Mouse (Mus musculus): Measurements from ENCODE around the gene Fam57a.

Fam57a gene

DNA sequence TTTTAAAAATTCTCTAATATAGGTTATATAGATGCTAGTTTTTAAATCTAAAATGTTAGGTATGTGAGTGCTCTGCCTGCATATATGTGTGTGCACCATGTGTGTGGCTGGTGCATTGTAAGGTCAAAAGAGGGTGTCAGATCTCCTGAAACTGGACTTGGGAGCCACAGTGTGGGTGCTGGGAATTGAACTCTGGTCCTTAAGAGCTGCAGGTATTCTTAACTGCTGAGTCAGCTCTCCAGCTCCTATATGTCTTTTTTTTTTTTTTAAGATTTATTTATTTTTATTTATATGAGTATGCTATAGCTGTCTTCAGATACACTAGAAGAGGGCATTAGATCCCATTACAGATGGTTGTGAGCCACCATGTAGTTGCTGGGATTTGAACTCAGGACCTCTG lies 67.0 kb downstream of the Fam57a start:
- no peak for DNase-seq (ENCODE audit: low read depth)

GRCm38 (mm10) chr11:76247239-76247638 lies 67.8 kb downstream of the Fam57a start:
- DNase-seq (ENCODE audit: low read depth) = no peak

- no peak for DNase-seq (ENCODE audit: low read depth)
These were observed 72.6 kb downstream of the Fam57a start for GRCm38 (mm10) chr11:76252036-76252435.

DNA sequence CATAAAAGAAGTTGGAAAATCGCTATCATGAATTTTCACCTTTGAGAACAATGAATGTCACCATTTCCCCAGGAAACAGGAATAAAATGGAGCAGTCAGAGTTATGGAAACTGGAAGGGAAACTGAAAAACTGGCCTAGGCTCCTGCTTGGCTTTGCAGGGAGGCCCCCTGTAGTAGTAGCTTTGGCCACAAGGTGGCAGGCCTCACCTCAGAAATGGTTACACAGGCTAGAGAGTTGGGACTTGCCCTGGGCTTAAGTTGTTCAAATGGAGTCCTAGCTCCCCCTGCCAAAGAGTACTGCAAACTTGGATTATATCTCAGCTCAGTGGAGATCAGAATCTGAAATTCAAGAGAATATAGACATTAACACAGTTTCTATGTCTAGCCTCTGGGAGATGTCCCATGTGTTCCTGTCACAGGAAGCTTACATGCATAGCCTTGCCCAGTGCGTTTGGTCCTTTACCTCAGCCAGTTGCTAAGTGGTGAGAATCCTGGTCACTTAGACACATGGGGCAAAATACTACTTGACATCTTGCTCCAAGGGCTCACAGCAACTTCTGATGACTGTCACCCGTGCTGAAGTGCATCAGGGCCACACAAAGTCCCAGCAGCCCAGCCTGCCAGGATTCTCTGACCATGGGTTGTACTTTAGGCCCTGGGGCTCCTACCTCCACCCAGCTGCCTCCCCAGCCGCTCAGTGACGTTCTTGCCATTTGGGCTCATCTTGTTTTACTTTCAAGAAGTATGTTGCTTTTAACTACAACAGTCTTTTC lies 73.9 kb downstream of the Fam57a start:
- DNase-seq (ENCODE audit: low read depth) = no peak

DNA sequence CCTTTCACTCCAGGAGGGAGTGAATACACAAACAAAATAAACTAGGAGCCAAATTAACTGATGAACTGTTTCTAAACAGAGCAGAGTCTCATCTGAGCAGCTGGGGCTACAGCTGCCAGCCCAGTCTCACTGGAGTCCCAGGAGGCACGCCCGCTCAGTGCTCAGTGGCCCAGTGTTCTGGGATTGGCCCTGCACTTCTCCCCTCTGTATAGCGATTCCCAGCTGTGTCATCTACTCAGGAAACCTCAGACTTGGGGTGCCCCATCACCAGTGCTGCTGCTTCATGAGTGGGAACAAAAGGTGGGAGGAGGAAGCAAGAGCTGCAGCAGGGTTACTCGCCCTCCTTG lies 74.4 kb downstream of the Fam57a start:
- no peak for DNase-seq (ENCODE audit: low read depth)

GRCm38 (mm10) chr11:76255431-76256001 lies 76.0 kb downstream of the Fam57a start:
- no peak for DNase-seq (ENCODE audit: low read depth)

- DNase-seq (ENCODE audit: low read depth) = no peak
These were observed 76.7 kb downstream of the Fam57a start for GRCm38 (mm10) chr11:76256129-76256528.

DNA sequence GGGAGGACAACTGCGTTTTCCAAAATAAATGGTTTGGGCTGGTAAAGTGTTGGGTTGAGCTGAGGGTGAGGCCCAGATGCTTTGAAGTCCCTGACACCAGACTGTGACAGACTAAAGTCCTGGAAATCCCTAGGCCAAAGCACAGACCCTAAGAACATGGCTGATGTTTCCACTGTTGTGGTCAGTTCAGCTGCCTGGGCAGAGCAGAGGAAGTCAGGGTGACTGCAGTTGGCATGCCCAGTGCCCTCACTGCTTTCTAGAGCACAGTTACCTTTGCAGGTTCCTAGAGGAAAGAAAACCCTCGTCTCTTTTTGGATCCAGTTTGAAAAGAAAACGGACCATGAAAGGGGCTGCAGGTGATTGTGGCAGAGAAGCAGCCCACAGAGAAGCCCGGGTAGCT lies 77.9 kb downstream of the Fam57a start:
- DNase-seq (ENCODE audit: low read depth) = no peak

GRCm38 (mm10) chr11:76258511-76258910 lies 79.0 kb downstream of the Fam57a start:
- no peak for DNase-seq (ENCODE audit: low read depth)

DNA sequence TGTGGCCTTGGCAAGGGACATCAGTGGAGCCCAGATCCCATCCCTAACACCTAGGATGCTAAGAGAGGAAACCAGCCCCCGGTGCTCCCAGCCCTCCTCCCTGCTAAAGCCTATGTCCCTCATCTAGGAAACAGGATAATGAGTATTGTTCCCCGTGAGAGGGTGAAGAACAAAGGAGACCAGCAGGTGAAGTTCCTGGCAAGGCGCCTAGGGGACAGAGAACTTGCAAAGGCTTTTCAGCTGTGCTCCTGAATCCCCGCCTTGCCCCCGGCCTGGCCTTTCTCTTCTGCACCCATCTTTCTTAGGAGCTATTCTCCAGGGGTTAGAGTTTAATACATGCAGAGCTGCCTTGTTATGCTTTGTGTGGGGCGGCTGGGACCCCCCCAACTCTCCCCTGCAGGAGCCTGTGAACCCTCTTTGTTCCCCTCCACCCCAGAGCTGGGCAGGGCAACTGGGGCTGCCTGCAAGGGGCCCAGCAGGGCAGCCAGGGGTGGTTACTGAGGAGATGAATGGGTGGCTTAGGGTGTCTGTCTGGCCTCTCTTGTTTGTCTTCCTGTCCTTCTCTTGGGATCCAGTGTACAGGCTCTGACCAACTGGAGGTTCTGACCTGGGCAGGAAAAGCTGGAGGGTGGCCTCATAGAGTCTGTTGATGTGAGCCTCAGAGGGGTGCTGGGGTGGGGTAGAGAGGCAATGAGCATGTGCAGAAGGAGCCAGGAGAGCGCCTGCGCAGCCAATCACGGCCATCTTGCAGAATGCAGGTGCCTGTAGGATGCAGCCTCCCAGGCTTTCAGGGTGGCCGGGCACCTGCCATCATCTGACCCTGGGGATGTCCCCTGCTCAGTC lies 81.0 kb downstream of the Fam57a start:
- DNase-seq (ENCODE audit: low read depth) = no peak

- DNase-seq (ENCODE audit: low read depth) = no peak
These were observed 81.8 kb downstream of the Fam57a start for GRCm38 (mm10) chr11:76261224-76261623.

DNA sequence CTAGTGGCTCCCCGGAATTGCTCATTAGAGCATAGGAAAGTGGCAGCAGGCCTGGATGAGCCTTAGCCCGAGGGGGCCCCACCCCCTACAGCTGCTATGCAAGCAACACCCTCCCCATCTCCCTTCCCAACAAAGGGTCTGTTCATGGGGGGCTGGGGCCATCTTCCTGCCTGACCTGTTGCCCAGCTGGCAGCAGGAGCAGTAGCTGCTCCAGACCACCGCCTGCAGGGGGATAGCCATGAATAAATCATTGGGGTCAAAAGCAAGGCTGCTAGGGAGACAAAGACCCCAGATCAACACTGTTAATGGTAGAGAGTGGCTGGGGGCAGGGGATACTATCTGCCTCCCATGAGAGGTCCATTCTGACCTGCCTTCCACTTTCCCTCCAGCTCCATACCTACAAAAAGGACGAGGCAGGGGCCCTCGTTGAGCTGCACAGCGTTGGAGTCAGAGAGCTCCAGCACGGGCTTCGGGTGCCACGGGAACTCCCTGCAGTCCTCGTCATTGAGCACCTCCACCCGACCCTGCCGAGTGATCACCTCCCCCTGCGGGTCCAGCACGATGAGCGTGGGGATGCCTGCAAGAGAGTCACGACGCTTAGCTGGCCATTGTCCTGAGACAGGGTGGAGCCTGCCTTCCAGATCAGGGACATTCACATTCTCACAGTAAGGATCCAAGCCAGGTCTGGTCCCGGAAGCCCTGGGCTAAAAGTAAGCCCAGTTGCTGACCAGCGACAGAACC lies 83.3 kb downstream of the Fam57a start:
- no peak for DNase-seq (ENCODE audit: low read depth)
